Mouse (Mus musculus) heart, postnatal 0 days (tissue): ENCODE results near the gene Kat2a. TPM values are rescaled to one million over a fixed set of nuclear protein-coding genes. Genes with fewer than 3 reads are reported as not detected.

ENCODE experiments used
- ATAC-seq: fragments of 200-750 bp; cut with Nextera tagmentation; 2 replicates; pipeline ENCODE4 v1.8.0; 2017; ENCODE audit warnings: low read depth, moderate number of reproducible peaks, moderate library complexity; ENCODE audit not compliant: insufficient read depth
- DNase-seq: peaks from one replicate; pipeline ENCODE4 v3.0.0-alpha.2; 2016; ENCODE audit warnings: low spot score
- H3K27ac ChIP-seq: fragments of 300-500 bp; sonication (generic); 2 replicates; pipeline ENCODE4 v1.5.1; 2014; ENCODE audit warnings: low read depth, mild to moderate bottlenecking
- H3K27me3 ChIP-seq: fragments of 300-500 bp; sonication (generic); 2 replicates; pipeline ENCODE4 v1.6.1; 2014; ENCODE audit warnings: low read length, mixed read lengths; ENCODE audit not compliant: control insufficient read depth, insufficient read depth
- H3K36me3 ChIP-seq: fragments of 300-500 bp; sonication (generic); replicated peaks from 2 replicates; pipeline ENCODE4 v1.6.1; 2014; ENCODE audit warnings: low read length, mixed read lengths; ENCODE audit not compliant: control insufficient read depth, insufficient read depth
- H3K4me1 ChIP-seq: fragments of 300-500 bp; sonication (generic); 2 replicates; pipeline ENCODE4 v1.6.1; 2014; ENCODE audit warnings: antibody characterized with exemption; ENCODE audit not compliant: control insufficient read depth, insufficient read depth
- H3K4me2 ChIP-seq: fragments of 300-500 bp; sonication (generic); 2 replicates; pipeline ENCODE4 v1.6.1; 2014; ENCODE audit warnings: low read depth, mild to moderate bottlenecking, low read length, moderate library complexity
- H3K4me3 ChIP-seq: fragments of 300-500 bp; sonication (generic); 2 replicates; pipeline ENCODE4 v1.5.1; 2014; ENCODE audit warnings: low read depth, low read length
- H3K9ac ChIP-seq: fragments of 300-500 bp; sonication (generic); replicated peaks from 2 replicates; pipeline ENCODE4 v1.6.1; 2014; ENCODE audit warnings: low read depth, low read length, mixed read lengths
- H3K9me3 ChIP-seq: fragments of 300-500 bp; sonication (generic); replicated peaks from 2 replicates; pipeline ENCODE4 v1.6.1; 2016; ENCODE audit warnings: low read length; ENCODE audit not compliant: control insufficient read depth
- CTCF ChIP-seq: IDR thresholded peaks from 2 replicates; pipeline ENCODE4 v1.5.1; 2016; ENCODE audit warnings: antibody characterized with exemption, control low read depth, low read depth
- EP300 ChIP-seq: IDR thresholded peaks from 2 replicates; pipeline ENCODE4 v1.6.1; 2016; ENCODE audit warnings: antibody characterized with exemption, low read depth
- WGBS: fragments of 180-500 bp; shearing (Covaris S2); extraction: QIAGEN DNeasy Blood & Tissue Kit; methylation state at CpG from one replicate; pipeline ENCODE4 v1.1.7; 2014; 5-methylcytosine and 5-hydroxymethylcytosine counted together
- polyA plus RNA-seq: library from polyadenylated mRNA; unstranded; fragments of >200 nt; fragmentation: Nextera tagmentation; extraction: Ambion mirVana; gene quantifications from 2 replicates; pipeline ENCODE4 v1.2.1, GENCODE M21; 2015
- total RNA-seq: library from RNA; depleted of rRNA; stranded (reverse); fragments of >200 nt; gene quantifications from 2 replicates; pipeline ENCODE4 v1.2.3, GENCODE M21; 2014; ENCODE audit warnings: low replicate concordance

The Kat2a gene
- total and polyA plus RNA-seq, 2 experiments from 2014 or later, result 15.2 to 15.8 TPM

DNA sequence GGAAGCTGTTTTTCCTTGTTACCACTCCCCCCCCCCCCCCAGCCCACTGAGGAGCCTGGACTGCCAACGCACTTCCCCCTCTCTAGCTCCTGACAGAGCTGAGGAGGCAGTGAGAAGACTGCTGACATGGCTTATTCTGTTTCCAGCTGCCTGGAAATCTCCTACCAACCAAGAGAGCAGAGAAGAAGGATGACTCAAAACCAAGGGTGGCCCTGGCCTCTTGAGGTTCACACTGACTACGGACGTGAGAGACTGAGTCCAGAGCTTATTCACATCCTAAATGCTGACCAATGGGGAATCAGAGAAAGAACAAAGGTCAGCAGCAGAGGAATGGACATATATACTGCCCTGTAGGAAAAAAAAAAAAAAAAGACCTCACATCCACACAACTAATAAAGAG, 7.0 kb upstream of the Kat2a start:
- DNase-seq, result no peak
- 0 out of 2 replicates have a peak overlapping the region, but pooled peaks have one; percentile 60 for H3K27ac ChIP-seq
- no peak overlapping the region for H3K4me2 ChIP-seq
- no peak overlapping the region for H3K4me3 ChIP-seq
- no peak for ATAC-seq
- TF ChIP-seq CTCF, result no peak
- peaks cover 45% of the 10 kb centered on the region for H3K4me1 ChIP-seq
- H3K27me3 ChIP-seq, result no peaks in the 10 kb centered on the region
- peaks cover 45% of the 10 kb centered on the region for H3K36me3 ChIP-seq
- H3K9me3 ChIP-seq, result no peaks in the 10 kb centered on the region
- H3K9ac ChIP-seq, result 0 out of 2 replicates have a peak overlapping the region, but pooled peaks have one; percentile 20
- WGBS, result 76% methylated on average over 3 of the region's 3 CpGs

DNA sequence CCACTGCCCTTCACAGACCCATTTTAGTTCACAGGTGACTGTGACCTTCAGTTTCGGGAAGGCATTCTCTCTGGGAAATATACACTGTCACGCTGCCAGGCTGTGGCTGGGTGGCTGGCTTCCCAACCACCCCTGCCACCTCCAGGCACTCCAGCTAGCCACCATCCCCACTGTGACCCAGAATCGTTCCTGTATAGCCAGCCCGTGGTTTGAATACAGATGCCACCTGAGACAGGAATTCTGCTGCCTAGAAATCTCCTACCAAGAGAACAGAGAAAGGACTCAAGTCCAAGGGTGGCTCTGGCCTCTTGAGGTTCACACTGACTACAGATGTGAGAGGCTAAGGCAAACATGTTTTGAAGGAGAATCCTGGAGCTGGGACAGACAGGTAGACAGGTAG, 6.6 kb upstream of the Kat2a start:
- 63% methylated on average over 4 of the region's 4 CpGs for WGBS
- peaks cover 45% of the 10 kb centered on the region for H3K36me3 ChIP-seq
- no peak for TF ChIP-seq CTCF
- TF ChIP-seq EP300, result no peak
- H3K9ac ChIP-seq, result 0 out of 2 replicates have a peak overlapping the region, but pooled peaks have one; percentile 20
- no peaks in the 10 kb centered on the region for H3K27me3 ChIP-seq
- H3K4me2 ChIP-seq, result no peak overlapping the region
- no peak for DNase-seq
- no peak for ATAC-seq
- no peaks in the 10 kb centered on the region for H3K9me3 ChIP-seq
- no peak overlapping the region for H3K27ac ChIP-seq
- H3K4me3 ChIP-seq, result no peak overlapping the region
- H3K4me1 ChIP-seq, result peaks cover 45% of the 10 kb centered on the region

- ATAC-seq (no peak), DNase-seq (no peak)
- Histone ChIP-seq H3K27me3 (no peaks in the 10 kb centered on the region), H3K9me3 (no peaks in the 10 kb centered on the region), H3K27ac (no peak overlapping the region), H3K4me2 (no peak overlapping the region), H3K4me1 (peaks cover 49% of the 10 kb centered on the region), H3K4me3 (no peak overlapping the region), H3K9ac (no peak overlapping the region), H3K36me3 (peaks cover 45% of the 10 kb centered on the region)
- 89% methylated on average over 7 of the region's 7 CpGs for WGBS
- TF ChIP-seq CTCF (no peak), EP300 (no peak)
These were observed 6.2 kb upstream of the Kat2a start for GRCm38 (mm10) chr11:100718462-100718861.

- ATAC-seq (no peak), DNase-seq (no peak)
- WGBS, result 85% methylated on average over 3 of the region's 3 CpGs
- no peak overlapping the region for H3K4me2 ChIP-seq
- H3K27me3 ChIP-seq, result no peaks in the 10 kb centered on the region
- H3K9ac ChIP-seq, result no peak overlapping the region
- TF ChIP-seq CTCF (no peak), EP300 (no peak)
- no peaks in the 10 kb centered on the region for H3K9me3 ChIP-seq
- H3K27ac ChIP-seq, result no peak overlapping the region
- peaks cover 40% of the 10 kb centered on the region for H3K4me1 ChIP-seq
- no peak overlapping the region for H3K4me3 ChIP-seq
- peaks cover 45% of the 10 kb centered on the region for H3K36me3 ChIP-seq
These were observed 4.4 kb upstream of the Kat2a start for GRCm38 (mm10) chr11:100716649-100717048.

GRCm38 (mm10) chr11:100714948-100715347, 2.7 kb upstream of the Kat2a start:
- no peak overlapping the region for H3K9ac ChIP-seq
- DNase-seq (no peak), ATAC-seq (no peak)
- no peak for TF ChIP-seq EP300
- TF ChIP-seq CTCF, result no peak
- no peak overlapping the region for H3K27ac ChIP-seq
- peaks cover 45% of the 10 kb centered on the region for H3K36me3 ChIP-seq
- WGBS, result 92% methylated on average over 6 of the region's 6 CpGs
- H3K27me3 ChIP-seq, result no peaks in the 10 kb centered on the region
- no peak overlapping the region for H3K4me3 ChIP-seq
- H3K4me1 ChIP-seq, result peaks cover 25% of the 10 kb centered on the region
- no peaks in the 10 kb centered on the region for H3K9me3 ChIP-seq
- H3K4me2 ChIP-seq, result no peak overlapping the region

DNA sequence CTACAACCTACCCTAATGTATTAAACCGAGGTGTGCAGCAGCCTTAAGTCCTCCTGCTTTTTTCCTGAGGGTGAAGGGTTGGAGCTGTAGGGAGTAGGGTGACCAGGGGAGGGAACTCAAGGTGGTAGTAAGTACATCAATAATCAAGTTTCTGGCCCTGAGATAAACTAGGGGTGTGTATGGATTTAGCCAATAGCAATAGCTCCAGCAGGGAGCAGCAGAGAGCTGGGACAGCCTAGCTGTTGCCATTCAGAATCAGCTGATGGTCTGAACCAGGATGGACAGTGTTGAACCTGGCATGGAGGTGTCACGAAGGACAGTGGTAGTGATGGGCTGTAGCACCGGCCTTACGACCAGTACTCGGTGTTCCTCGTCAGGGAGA, 2.3 kb upstream of the Kat2a start:
- WGBS, result 40% methylated on average over 6 of the region's 6 CpGs
- Histone ChIP-seq H3K27me3 (no peaks in the 10 kb centered on the region), H3K36me3 (peaks cover 46% of the 10 kb centered on the region), H3K4me1 (peaks cover 20% of the 10 kb centered on the region), H3K27ac (peak overlapping the region; percentile 46), H3K4me3 (peak overlapping the region; percentile 36), H3K4me2 (peak overlapping the region; percentile 55), H3K9me3 (no peaks in the 10 kb centered on the region), H3K9ac (peak overlapping the region; percentile 47; the same call in 1 of the 2 replicates)
- ATAC-seq (peak; percentile 36), DNase-seq (peak; percentile 52)
- TF ChIP-seq CTCF (peak; percentile 85), EP300 (no peak)
